Mouse (Mus musculus): ENCODE measurements at regions not wholly inside any gene's neighbourhood (a gene's known extent, or its start where the extent isn't known, plus 50 kb on each side); places are given as distances from the start of the nearest gene placed in this dataset.

DNA sequence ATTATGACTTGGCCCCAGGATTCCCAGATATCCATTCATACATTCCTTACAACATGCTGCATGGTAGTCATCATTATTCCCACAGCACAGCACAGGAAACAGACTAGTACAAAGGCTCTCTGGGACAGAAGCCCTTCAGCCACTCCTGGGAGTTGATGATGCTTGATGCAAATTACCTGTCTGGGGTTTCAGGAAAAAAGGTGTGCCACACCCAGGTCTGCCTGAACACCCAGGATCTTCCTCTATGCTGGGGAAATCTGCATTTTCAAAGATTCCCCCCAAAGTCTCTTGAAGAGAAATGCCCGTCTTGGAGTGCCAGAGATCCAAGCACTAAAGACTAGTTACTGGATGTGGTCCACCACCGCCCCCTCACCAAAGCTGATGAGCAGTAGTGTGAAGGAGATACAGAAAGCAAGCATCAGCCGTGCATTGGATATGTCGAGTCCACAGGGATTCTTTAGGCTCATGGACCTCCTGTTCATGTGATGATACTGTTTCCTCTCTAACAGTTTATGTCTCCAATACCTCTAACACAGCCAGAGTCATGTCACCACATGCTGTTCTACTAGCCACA, 117.2 kb downstream of the Zfp36l1 start:
- DNase-seq (ENCODE audit: low read depth, low spot score) = no peak
- no peak overlapping the region for H3K4me3 ChIP-seq (ENCODE audit: insufficient read depth in 1 of 2, low read depth in 1 of 2, low read length in 2 of 2, poor library complexity in 1 of 2, severe bottlenecking in 1 of 2)
- peaks cover 0 to 16% of the 10 kb centered on the region in 2 experiments; a peak in 2 of 4 replicates for H3K4me1 ChIP-seq (ENCODE audit: control insufficient read depth in 2 of 2, insufficient read depth in 2 of 2, low read length in 2 of 2, poor library complexity in 1 of 2)
- in situ Hi-C loops (cut with MboI; ENCODE audit: low sequenced_read_pairs in 2 of 2, unreplicated experiment in 2 of 2) = no loop called here
- H3K9ac ChIP-seq (ENCODE audit: insufficient read depth, low read depth, low read length, poor library complexity, severe bottlenecking) = no peak overlapping the region
- H3K27ac ChIP-seq (ENCODE audit: insufficient read depth, low read depth, low read length, poor library complexity, severe bottlenecking) = no peak overlapping the region
- no peaks in the 10 kb centered on the region for H3K36me3 ChIP-seq (ENCODE audit: control insufficient read depth, insufficient read depth, low read length, poor library complexity, severe bottlenecking)
- TF ChIP-seq ZNF384 (IDR thresholded peaks at IDR 0.05; ENCODE audit: low read depth, low read length) (no peak), HCFC1 (IDR thresholded peaks at IDR 0.05; ENCODE audit: borderline replicate concordance, insufficient read depth, low read length) (no peak), MAFK (IDR thresholded peaks at IDR 0.05; ENCODE audit: insufficient read depth, low read depth, low read length) (no peak), CHD2 (IDR thresholded peaks at IDR 0.05; ENCODE audit: low read depth, low read length) (no peak), ZC3H11A (IDR thresholded peaks at IDR 0.05; ENCODE audit: borderline replicate concordance, low read depth, low read length) (no peak)
- no peaks in the 10 kb centered on the region for H3K9me3 ChIP-seq (ENCODE audit: control insufficient read depth, insufficient read depth, low read depth, low read length)

DNA sequence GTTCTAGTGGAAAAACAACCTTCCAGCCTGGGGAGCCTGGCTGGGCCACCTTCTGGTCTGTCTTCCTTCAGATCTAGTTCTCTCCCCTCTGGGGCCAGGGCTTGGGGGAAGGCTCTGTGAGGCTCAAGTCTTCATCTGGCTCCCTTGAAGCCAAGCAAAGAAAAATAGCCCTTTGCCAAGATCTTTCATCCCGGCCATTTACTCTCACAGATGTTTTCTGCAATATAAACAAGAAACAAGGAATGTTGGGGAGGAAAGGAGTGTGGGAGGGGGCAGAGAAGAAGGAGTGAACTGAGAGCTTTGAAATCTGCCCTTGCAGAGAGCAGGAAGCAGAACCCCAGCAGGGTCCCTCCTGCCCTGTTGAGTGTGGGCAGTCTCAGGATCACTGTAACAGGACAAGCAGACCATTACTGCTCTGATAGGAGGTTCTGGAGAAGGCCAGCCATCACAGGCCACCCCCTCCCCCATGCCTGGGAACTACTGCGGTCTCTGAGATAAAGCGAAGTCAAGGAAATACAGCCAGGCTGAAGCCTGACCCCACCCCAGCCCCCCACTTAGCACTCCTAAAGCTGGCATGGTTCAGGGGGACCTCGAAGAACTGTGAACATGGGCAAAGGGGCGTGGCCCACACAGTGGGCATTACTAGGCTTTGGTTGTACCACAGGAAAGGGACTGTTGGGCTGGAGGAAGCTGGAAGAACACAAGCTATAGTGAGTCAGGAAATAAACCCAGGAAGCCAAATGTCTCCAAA, 118.8 kb downstream of the Zfp36l1 start:
- no peak for DNase-seq (ENCODE audit: low read depth, low spot score)
- in situ Hi-C loops (cut with MboI; ENCODE audit: low sequenced_read_pairs in 2 of 2, unreplicated experiment in 2 of 2) = no loop called here
- peaks cover 0 to 16% of the 10 kb centered on the region in 2 experiments; a peak in 2 of 4 replicates for H3K4me1 ChIP-seq (ENCODE audit: control insufficient read depth in 2 of 2, insufficient read depth in 2 of 2, low read length in 2 of 2, poor library complexity in 1 of 2)

DNA sequence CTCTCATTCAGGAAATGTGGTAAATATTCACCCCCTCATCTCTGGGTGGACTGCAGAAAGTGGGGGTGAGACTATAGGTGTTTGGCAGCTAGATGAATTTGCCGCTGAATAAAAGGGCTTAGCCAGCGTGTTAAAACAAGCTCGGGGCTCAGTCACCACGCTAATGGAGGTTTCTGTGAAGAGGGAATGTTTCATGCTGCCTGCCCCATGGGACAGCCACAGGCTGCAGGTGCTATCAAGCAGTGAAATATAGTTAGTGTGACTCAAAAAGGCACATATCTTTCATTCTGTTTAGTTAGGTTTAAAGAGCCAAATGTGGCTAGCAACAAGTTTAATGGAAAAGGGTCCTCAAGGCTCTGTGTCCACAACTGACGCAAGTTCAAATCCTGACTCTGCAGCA, 121.5 kb downstream of the Zfp36l1 start:
- H3K9me3 ChIP-seq (ENCODE audit: control insufficient read depth, insufficient read depth, low read depth, low read length) = no peaks in the 10 kb centered on the region
- H3K4me3 ChIP-seq (ENCODE audit: insufficient read depth in 1 of 2, low read depth in 1 of 2, low read length in 2 of 2, poor library complexity in 1 of 2, severe bottlenecking in 1 of 2) = no peak overlapping the region
- H3K27ac ChIP-seq (ENCODE audit: insufficient read depth, low read depth, low read length, poor library complexity, severe bottlenecking) = no peak overlapping the region
- in situ Hi-C loops (cut with MboI; ENCODE audit: low sequenced_read_pairs in 2 of 2, unreplicated experiment in 2 of 2) = no loop called here
- H3K4me1 ChIP-seq (ENCODE audit: control insufficient read depth in 2 of 2, insufficient read depth in 2 of 2, low read length in 2 of 2, poor library complexity in 1 of 2) = peaks cover 0 to 16% of the 10 kb centered on the region in 2 experiments; a peak in 2 of 4 replicates
- DNase-seq (ENCODE audit: low read depth, low spot score) = no peak
- no peak overlapping the region for H3K9ac ChIP-seq (ENCODE audit: insufficient read depth, low read depth, low read length, poor library complexity, severe bottlenecking)
- H3K36me3 ChIP-seq (ENCODE audit: control insufficient read depth, insufficient read depth, low read length, poor library complexity, severe bottlenecking) = no peaks in the 10 kb centered on the region
- TF ChIP-seq ZNF384 (IDR thresholded peaks at IDR 0.05; ENCODE audit: low read depth, low read length) = no peak
- no peak for TF ChIP-seq ZC3H11A (IDR thresholded peaks at IDR 0.05; ENCODE audit: borderline replicate concordance, low read depth, low read length)
- TF ChIP-seq HCFC1 (IDR thresholded peaks at IDR 0.05; ENCODE audit: borderline replicate concordance, insufficient read depth, low read length) = no peak
- no peak for TF ChIP-seq CHD2 (IDR thresholded peaks at IDR 0.05; ENCODE audit: low read depth, low read length)
- no peak for TF ChIP-seq MAFK (IDR thresholded peaks at IDR 0.05; ENCODE audit: insufficient read depth, low read depth, low read length)

More for the DNA sequence above, 118.8 kb downstream of the Zfp36l1 start:
- no peak overlapping the region for H3K4me3 ChIP-seq (ENCODE audit: insufficient read depth in 1 of 2, low read depth in 1 of 2, low read length in 2 of 2, poor library complexity in 1 of 2, severe bottlenecking in 1 of 2)
- no peak overlapping the region for H3K9ac ChIP-seq (ENCODE audit: insufficient read depth, low read depth, low read length, poor library complexity, severe bottlenecking)
- H3K36me3 ChIP-seq (ENCODE audit: control insufficient read depth, insufficient read depth, low read length, poor library complexity, severe bottlenecking) = no peaks in the 10 kb centered on the region
- H3K9me3 ChIP-seq (ENCODE audit: control insufficient read depth, insufficient read depth, low read depth, low read length) = no peaks in the 10 kb centered on the region
- TF ChIP-seq MAFK (IDR thresholded peaks at IDR 0.05; ENCODE audit: insufficient read depth, low read depth, low read length) (no peak), CHD2 (IDR thresholded peaks at IDR 0.05; ENCODE audit: low read depth, low read length) (no peak), ZNF384 (IDR thresholded peaks at IDR 0.05; ENCODE audit: low read depth, low read length) (no peak), HCFC1 (IDR thresholded peaks at IDR 0.05; ENCODE audit: borderline replicate concordance, insufficient read depth, low read length) (no peak), ZC3H11A (IDR thresholded peaks at IDR 0.05; ENCODE audit: borderline replicate concordance, low read depth, low read length) (no peak)
- H3K27ac ChIP-seq (ENCODE audit: insufficient read depth, low read depth, low read length, poor library complexity, severe bottlenecking) = no peak overlapping the region

DNA sequence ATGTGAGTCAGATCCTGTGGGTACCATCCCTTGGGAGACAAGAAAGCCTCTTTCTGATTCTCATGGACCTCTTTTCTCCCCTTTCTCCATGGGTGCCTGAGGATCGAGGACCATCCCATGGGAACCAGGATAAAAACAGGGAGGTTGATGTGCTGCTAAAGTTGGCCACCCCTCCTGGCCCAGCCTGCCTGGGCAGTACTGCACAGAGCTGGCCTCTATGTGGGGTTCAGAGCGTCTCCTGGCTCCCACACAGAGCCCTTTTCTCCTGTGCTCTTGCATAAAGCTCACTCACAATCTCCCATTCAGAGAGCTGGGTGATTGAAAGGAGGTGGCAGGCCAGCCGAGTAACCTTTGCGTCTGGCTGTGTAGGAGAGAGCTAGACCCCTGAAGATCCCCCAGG, 122.1 kb downstream of the Zfp36l1 start:
- H3K27ac ChIP-seq (ENCODE audit: insufficient read depth, low read depth, low read length, poor library complexity, severe bottlenecking) = no peak overlapping the region
- H3K4me3 ChIP-seq (ENCODE audit: insufficient read depth in 1 of 2, low read depth in 1 of 2, low read length in 2 of 2, poor library complexity in 1 of 2, severe bottlenecking in 1 of 2) = no peak overlapping the region
- H3K4me1 ChIP-seq (ENCODE audit: control insufficient read depth in 2 of 2, insufficient read depth in 2 of 2, low read length in 2 of 2, poor library complexity in 1 of 2) = peaks cover 0 to 13% of the 10 kb centered on the region in 2 experiments; a peak in 2 of 4 replicates
- TF ChIP-seq ZNF384 (IDR thresholded peaks at IDR 0.05; ENCODE audit: low read depth, low read length) (no peak), HCFC1 (IDR thresholded peaks at IDR 0.05; ENCODE audit: borderline replicate concordance, insufficient read depth, low read length) (no peak), ZC3H11A (IDR thresholded peaks at IDR 0.05; ENCODE audit: borderline replicate concordance, low read depth, low read length) (no peak), CHD2 (IDR thresholded peaks at IDR 0.05; ENCODE audit: low read depth, low read length) (no peak), MAFK (IDR thresholded peaks at IDR 0.05; ENCODE audit: insufficient read depth, low read depth, low read length) (no peak)
- H3K9ac ChIP-seq (ENCODE audit: insufficient read depth, low read depth, low read length, poor library complexity, severe bottlenecking) = no peak overlapping the region
- H3K9me3 ChIP-seq (ENCODE audit: control insufficient read depth, insufficient read depth, low read depth, low read length) = no peaks in the 10 kb centered on the region
- DNase-seq (ENCODE audit: low read depth, low spot score) = no peak
- no peaks in the 10 kb centered on the region for H3K36me3 ChIP-seq (ENCODE audit: control insufficient read depth, insufficient read depth, low read length, poor library complexity, severe bottlenecking)
- in situ Hi-C loops (cut with MboI; ENCODE audit: low sequenced_read_pairs in 2 of 2, unreplicated experiment in 2 of 2) = no loop called here

Measured in ES-E14 (cell line).